Mouse (Mus musculus): ENCODE results near the gene Tmem63a. TPM values are rescaled to one million over a fixed set of nuclear protein-coding genes. Genes with fewer than 3 reads are reported as not detected.

Gene Tmem63a
- polyA plus RNA-seq, 1 experiment: 6.1 TPM

DNA sequence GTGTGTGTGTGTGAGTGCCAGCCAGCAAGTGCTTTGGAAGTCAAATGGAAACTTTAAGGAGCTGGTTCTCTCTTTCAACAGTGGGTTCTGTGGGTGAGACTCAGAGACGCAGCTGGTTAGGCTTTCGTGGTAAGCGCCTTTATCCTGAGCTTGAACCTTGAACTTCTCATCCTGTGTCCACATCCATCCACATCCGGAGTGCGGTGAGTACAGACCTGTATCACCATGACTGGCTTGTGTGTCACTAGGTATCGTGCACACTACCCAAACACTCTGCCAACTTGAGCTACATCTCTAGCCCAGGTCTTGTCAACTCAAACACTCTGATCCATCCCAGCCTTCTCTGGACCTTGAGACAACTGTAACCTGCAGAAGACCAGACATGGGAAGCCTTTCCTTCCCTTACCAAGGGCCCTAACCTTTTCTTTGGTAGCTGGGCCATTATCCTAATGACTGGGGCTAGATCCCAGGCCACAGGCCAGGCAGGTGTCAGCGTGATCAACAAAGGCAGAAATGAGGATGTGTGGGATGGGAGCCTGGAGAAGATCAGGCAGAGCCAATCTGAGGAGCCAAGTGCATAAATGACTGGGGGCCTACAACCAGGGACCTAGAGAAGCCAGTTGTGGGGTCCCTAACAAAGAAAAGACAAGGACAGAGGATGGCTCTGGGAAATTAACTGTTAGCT is 1.2 kb upstream of the Tmem63a start:
- Histone ChIP-seq H3K27ac (replicated peaks; ENCODE audit: low read depth, low read length) (no peak overlapping the region), H3K4me3 (ENCODE audit: insufficient read depth, low read depth, low read length) (0 out of 2 replicates have a peak overlapping the region, but pooled peaks have one; percentile 92), H3K4me1 (ENCODE audit: control insufficient read depth, insufficient read depth, insufficient read length, low read length) (peaks cover 13% of the 10 kb centered on the region)

DNA sequence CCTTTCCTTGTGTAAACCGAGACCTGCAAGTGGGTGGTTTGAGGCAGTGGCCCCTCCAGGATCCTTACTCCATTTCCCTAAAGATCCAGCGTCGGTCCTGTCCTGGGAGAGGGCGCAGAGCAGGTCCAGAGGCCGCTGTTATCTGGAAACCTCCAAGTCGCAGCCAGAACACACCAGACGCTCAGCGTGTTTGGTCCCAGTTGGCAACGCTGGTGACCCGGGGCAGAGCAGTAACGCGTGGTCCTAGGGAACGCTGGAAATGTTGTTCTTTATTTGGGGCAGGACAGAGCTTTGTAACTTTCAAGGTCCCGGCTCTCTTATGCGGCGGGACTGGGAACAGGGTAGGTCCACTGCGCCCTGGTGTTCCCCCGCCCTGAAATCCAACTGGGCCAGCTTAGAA is 418 bp upstream of the Tmem63a start:
- Histone ChIP-seq H3K4me1 (ENCODE audit: control insufficient read depth, insufficient read depth, insufficient read length, low read length) (peaks cover 13% of the 10 kb centered on the region), H3K27ac (replicated peaks; ENCODE audit: low read depth, low read length) (peak overlapping the region; percentile 61; the same call in 1 of the 2 replicates), H3K4me3 (ENCODE audit: insufficient read depth, low read depth, low read length) (peak overlapping the region; percentile 92)

DNA sequence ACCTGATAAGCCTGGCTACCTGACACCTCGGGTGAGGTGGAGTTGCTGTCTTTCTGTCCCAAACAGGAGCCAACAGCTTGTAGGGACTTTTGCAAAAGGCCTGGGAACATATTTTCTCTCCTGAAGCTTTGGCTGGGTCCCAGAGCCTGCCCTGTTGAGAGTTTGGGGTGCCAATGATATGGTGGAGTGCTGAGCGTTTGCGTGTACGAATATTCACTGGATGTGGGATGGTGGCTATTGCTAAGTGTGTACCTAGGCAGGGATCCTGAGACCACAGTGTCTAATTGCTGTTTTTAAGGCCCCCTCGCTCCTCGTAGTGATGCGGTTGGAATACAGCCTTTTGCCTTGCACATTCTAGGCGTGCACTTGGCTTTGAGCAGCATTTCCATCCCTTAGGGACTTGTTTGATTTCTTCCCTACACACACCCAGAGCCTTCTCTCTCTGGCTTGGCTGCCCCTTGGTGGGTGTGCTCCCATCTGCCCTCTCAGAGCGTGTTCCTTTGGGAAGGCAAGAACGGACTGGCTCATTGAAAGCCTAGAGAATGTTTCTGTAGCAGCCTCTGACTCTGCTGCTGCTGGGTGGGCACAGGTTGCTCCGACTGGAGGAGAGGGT is 994 bp downstream of the Tmem63a start:
- Histone ChIP-seq H3K4me3 (ENCODE audit: insufficient read depth, low read depth, low read length) (peak overlapping the region; percentile 92), H3K4me1 (ENCODE audit: control insufficient read depth, insufficient read depth, insufficient read length, low read length) (peaks cover 10% of the 10 kb centered on the region), H3K27ac (replicated peaks; ENCODE audit: low read depth, low read length) (peak overlapping the region; percentile 49; the same call in 1 of the 2 replicates)

DNA sequence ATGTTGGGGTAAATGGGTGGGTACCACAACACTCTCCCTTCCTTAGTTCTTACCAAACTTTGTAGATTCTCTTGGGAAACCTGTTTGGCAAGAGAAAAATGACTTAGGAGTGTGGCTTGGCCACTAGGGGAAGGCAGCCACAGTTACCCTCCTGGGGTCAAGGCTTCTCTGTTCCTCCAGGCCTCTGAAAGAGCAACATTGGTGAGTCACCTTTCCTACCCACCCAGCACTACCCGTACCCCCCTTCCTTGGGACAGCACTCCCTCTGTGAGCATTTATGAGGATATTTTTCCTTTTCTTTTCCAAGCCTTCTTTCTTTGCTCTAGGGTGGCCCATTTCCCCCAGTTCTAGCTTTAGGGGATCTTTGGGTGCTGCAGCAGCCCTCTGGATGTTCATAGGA is 1.8 kb downstream of the Tmem63a start:
- peaks cover 10% of the 10 kb centered on the region for H3K4me1 ChIP-seq (ENCODE audit: control insufficient read depth, insufficient read depth, insufficient read length, low read length)
- H3K4me3 ChIP-seq (ENCODE audit: insufficient read depth, low read depth, low read length): no peak overlapping the region
- no peak overlapping the region for H3K27ac ChIP-seq (replicated peaks; ENCODE audit: low read depth, low read length)

DNA sequence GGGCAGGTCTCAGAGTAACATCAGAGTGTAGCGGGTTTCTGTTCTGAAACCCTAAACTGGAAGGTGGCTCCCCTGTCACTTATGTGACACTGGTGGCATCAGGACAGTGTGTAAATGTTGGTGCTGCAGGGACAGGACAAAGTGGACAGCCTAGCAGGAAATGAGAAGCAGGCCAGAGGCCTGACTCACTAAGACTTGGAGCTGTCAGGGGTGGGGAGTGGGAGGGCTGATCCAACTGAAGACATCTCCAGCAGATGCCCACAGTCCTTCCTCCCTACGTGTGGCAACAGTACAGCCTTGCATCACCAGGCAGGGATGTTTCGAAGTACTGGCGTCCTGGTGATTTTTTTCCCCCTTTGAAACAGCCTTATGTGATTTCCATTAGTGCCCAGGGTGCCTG is 2.4 kb downstream of the Tmem63a start:
- no peak overlapping the region for H3K27ac ChIP-seq (replicated peaks; ENCODE audit: low read depth, low read length)
- no peak overlapping the region for H3K4me3 ChIP-seq (ENCODE audit: insufficient read depth, low read depth, low read length)
- H3K4me1 ChIP-seq (ENCODE audit: control insufficient read depth, insufficient read depth, insufficient read length, low read length): peaks cover 10% of the 10 kb centered on the region

DNA sequence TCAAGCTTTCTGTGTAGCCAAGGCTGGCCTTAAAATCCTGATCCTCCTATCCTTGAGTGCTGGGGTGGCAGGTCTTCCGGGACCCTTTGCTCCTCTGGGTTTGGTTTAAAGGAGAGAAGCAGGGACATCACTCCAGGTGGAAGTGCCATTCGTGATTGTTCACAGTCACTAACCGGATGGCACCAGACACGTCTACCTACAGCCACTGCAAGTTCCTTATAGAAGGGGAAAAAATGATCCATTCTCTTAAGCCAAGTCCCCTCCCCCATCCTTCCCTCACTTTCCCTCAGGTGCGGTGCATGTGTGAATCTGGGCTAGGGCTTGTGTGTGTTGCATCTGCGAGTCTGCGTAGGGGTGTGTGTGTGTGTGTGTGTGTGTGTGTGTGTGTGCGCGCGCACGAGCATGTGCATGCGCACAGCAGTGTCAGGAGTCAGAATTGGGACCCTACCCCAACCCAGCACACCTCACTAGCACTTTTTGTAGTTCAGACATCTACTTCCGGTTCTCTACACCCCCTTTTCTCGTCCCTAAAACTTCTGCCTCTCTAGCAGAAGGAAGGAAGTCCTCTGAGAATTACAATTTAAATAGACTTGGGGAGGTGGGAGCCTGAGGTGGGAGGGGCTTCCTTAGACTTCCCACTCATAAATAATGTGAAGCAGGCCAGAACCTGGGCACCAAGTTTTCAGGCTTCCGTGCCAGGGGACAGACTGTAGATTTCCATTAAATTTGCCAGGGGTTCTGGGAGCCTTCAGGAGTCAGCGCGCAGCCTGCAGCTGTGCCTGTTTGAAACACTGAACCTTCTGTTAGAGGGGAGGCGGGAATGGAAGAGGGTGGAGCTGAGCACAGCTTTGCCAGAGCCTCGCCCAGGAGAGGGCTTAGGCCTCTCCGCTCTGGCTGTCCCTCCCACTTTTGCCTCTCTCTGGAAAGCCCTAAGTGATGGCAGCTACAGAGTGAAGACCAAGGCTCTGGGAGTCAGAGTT is 3.1 kb downstream of the Tmem63a start:
- H3K4me1 ChIP-seq (ENCODE audit: control insufficient read depth, insufficient read depth, insufficient read length, low read length): peaks cover 10% of the 10 kb centered on the region
- no peak overlapping the region for H3K4me3 ChIP-seq (ENCODE audit: insufficient read depth, low read depth, low read length)
- no peak overlapping the region for H3K27ac ChIP-seq (replicated peaks; ENCODE audit: low read depth, low read length)

DNA sequence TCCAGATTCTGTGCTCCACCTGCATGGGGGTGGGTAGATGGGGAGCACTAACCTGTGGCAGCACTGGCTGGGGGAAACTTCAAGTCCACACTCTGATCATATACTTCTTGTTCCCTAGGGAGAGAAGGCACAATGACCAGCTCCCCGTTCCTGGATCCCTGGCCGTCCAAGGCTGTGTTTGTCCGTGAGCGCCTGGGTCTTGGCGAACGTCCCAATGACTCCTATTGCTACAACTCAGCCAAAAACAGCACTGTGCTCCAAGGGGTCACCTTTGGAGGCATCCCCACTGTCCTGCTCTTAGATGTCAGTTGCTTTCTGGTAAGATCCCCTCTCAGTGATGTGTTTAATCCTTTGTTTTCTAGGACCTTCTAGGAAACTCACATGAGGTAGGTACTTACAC is 4.3 kb downstream of the Tmem63a start:
- no peak overlapping the region for H3K27ac ChIP-seq (replicated peaks; ENCODE audit: low read depth, low read length)

DNA sequence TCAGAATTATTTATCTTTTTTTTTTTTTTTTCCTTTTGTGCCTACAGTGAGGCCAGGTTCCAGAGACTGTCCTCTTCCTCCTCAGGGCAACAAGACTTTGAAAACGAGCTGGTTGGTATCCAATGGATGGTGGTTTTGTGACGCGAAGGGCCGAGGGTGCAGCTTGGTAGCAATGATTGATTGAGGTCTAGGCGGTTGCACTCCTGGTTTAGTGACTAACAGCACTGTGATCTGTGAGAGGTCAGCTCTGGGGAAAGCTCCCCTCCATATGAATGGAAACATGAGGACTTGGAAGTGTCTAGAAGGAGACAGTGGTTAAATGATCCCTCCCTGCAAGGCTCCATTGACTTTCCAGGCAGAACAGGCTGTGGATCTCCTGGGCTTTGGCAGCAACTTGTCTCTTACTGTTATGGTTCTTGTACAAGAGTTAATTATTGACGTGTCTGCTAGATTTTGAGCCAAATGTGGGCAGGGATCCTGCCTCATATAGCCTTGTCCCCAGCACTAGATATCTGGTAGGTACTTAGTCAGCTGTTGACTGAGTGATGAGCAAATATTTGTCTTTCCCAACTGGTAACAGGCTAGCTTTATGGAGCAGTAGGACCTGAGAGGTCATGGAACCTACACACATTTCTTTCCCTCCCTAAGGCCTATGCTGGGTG is 10.1 kb downstream of the Tmem63a start:
- Histone ChIP-seq H3K4me3 (ENCODE audit: insufficient read depth, low read depth, low read length) (no peak overlapping the region), H3K27ac (replicated peaks; ENCODE audit: low read depth, low read length) (no peak overlapping the region), H3K4me1 (ENCODE audit: control insufficient read depth, insufficient read depth, insufficient read length, low read length) (no peaks in the 10 kb centered on the region)

More for the DNA sequence above, 4.3 kb downstream of the Tmem63a start:
- Histone ChIP-seq H3K4me1 (ENCODE audit: control insufficient read depth, insufficient read depth, insufficient read length, low read length) (peaks cover 9% of the 10 kb centered on the region), H3K4me3 (ENCODE audit: insufficient read depth, low read depth, low read length) (no peak overlapping the region)

DNA sequence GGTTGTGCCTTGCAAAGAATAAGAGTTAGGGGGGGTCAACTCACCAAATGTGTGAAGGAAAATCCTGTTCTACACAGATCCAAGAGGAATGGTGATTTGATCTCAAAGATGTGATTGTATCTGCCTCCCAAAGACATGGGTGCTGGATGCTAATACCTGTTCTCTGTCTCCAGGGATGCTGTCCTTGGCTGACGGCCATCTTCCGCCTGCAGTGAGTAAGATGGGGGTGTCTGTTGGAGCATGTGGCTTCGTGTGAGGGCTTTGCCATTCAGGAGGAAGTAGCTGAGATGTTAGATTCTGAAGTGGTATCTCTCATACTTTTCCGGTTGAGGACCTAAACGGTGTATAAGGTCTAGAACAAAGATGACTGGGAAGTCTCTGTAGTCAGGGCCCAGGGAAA is 10.7 kb downstream of the Tmem63a start:
- Histone ChIP-seq H3K4me1 (ENCODE audit: control insufficient read depth, insufficient read depth, insufficient read length, low read length) (no peaks in the 10 kb centered on the region), H3K27ac (replicated peaks; ENCODE audit: low read depth, low read length) (no peak overlapping the region), H3K4me3 (ENCODE audit: insufficient read depth, low read depth, low read length) (no peak overlapping the region)

DNA sequence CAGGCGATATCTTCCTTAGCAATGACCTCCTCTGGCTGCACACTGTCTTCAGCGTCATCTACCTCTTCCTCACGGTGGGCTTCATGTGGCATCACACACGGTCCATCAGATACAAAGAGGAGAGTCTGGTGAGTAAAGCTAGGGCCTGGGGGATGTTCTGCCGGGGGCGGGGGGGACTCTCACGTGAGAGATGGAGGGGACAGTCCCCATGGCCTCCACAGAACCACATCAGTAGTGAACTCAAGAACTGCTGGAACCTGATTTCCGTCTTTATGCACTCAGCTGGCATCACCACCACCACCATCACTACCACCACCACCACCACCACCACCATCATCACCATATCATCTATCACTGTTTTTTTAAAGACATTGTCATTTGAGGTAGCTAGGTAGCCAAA is 14.3 kb downstream of the Tmem63a start:
- H3K27ac ChIP-seq (replicated peaks; ENCODE audit: low read depth, low read length): no peak overlapping the region
- no peaks in the 10 kb centered on the region for H3K4me1 ChIP-seq (ENCODE audit: control insufficient read depth, insufficient read depth, insufficient read length, low read length)
- no peak overlapping the region for H3K4me3 ChIP-seq (ENCODE audit: insufficient read depth, low read depth, low read length)

DNA sequence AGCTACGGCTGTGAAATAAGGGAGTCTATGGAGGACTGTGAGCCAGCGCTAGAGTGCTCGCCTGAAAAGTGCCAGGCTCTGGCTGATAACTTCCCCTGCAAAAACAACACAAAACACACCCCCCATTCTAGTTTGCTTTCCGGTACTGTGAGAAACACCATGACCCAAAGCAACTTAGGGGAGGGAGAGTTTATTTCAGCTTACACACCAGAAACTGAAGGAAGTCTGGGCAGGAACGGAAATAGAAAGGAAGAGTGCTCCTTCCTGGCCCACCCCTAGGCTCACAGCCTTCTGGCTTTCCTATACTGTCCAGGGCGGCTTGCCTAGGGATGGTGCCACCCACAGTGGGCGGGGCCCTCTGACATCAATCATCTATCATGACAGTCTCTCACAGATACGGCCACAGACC is 14.8 kb downstream of the Tmem63a start:
- no peak overlapping the region for H3K4me3 ChIP-seq (ENCODE audit: insufficient read depth, low read depth, low read length)
- H3K27ac ChIP-seq (replicated peaks; ENCODE audit: low read depth, low read length): 0 out of 2 replicates have a peak overlapping the region, but pooled peaks have one; percentile 4
- H3K4me1 ChIP-seq (ENCODE audit: control insufficient read depth, insufficient read depth, insufficient read length, low read length): no peaks in the 10 kb centered on the region

DNA sequence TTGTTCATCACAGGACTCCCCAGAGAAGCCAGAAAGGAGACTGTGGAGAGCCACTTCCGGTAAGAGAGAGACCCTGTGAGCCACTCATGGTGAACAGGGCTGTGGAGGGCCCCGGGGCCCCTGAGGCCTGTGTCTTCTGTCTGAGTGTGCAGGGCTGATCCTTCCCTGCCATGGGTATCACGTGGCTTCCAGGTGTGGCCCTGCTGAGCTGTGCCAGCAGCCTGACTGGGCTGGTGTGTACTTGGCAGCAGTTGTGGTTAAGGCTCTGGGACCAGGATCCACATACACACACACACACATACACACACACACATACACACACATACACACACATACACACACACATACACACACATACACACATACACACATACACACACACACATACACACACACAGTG is 15.8 kb downstream of the Tmem63a start:
- no peak overlapping the region for H3K4me3 ChIP-seq (ENCODE audit: insufficient read depth, low read depth, low read length)
- H3K4me1 ChIP-seq (ENCODE audit: control insufficient read depth, insufficient read depth, insufficient read length, low read length): no peaks in the 10 kb centered on the region
- H3K27ac ChIP-seq (replicated peaks; ENCODE audit: low read depth, low read length): no peak overlapping the region

DNA sequence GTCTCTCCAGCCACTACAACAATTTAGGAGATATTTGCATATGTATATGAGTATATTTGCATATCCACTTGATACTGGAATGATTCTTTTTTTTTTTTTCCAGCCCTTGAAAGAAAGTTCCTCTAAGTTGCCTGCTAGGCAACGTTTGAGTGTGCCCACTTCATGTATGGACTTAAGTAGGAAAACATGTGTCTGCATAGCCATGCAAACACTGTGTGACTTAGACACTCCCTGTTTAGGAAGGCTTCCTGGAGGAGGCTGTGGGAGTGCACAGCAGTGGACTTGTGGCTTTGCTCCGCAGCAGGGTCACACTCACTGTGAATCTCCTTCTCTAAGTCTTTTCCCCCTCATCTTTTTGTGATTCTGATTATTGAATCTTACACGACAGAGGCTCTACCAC is 16.7 kb downstream of the Tmem63a start:
- Histone ChIP-seq H3K4me1 (ENCODE audit: control insufficient read depth, insufficient read depth, insufficient read length, low read length) (no peaks in the 10 kb centered on the region), H3K4me3 (ENCODE audit: insufficient read depth, low read depth, low read length) (no peak overlapping the region), H3K27ac (replicated peaks; ENCODE audit: low read depth, low read length) (no peak overlapping the region)

DNA sequence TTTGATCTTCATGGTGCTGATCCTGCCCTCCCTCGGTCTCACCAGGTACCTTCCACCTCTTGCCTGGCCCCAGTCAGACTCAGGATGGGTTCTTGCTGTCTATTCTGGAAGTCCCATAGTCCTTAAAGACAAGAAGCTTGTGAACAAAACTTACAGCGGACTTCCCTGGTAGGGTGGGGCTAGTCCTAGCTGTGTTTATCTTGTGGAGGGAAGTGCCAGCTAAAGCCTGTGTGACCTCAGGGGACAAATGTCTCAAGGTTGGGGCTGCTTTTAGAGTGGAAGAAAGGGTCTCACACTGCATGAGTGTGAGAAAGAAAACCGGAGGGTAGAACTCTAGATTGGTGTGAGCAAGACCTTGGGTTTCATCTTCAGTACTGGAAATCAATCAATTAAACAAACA is 23.6 kb downstream of the Tmem63a start:
- no peak overlapping the region for H3K4me3 ChIP-seq (ENCODE audit: insufficient read depth, low read depth, low read length)
- no peaks in the 10 kb centered on the region for H3K4me1 ChIP-seq (ENCODE audit: control insufficient read depth, insufficient read depth, insufficient read length, low read length)
- H3K27ac ChIP-seq (replicated peaks; ENCODE audit: low read depth, low read length): no peak overlapping the region

DNA sequence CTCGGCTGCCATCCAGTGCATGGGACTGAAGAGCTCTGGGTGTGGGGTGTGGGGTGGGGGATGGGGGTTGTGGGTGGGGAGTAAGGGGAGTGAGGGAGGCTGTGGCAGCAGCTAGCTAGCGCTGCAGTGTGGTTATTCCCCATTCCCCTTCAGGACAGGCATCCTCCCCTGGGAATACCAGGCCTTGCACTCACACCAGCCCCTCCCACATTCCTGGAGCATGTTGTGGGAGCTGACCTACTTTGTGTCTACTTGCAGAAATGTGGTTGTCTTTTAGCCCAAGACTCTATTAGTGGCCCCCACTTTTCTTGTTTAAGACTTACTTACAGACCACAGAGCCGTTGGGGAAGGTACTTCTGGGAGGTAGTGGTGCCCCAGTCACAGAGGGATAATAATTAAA is 24.4 kb downstream of the Tmem63a start:
- Histone ChIP-seq H3K4me1 (ENCODE audit: control insufficient read depth, insufficient read depth, insufficient read length, low read length) (no peaks in the 10 kb centered on the region), H3K4me3 (ENCODE audit: insufficient read depth, low read depth, low read length) (no peak overlapping the region), H3K27ac (replicated peaks; ENCODE audit: low read depth, low read length) (no peak overlapping the region)

Data from brown adipose tissue, adult 24 weeks (tissue).